Mouse (Mus musculus) cerebellum, adult 8-10 months (tissue): ENCODE results near the gene Tmem191c.

Experiments used
- DNase-seq: peaks from one replicate; pipeline ENCODE4 v3.0.0; 2022

Tmem191c gene

DNA sequence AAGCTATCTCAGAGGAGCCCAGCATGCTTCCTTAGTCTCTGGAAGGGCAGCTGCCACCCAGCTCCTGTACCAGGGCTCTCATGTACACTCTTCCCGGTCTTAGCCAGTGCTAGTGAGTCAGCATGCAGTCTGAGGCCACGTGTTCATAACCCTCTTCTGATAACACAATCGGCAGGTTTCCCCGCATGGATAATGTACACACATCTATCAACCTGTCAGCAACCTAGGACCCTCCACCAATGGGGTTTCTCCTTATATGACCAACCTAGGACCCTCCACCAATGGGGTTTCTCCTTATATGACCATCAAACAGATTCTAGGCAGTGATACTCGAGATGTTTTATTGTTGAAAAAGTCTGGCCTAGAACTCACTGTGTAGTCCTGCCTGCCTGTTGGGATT, 7.9 kb upstream of the Tmem191c start:
- DNase-seq = no peak

DNA sequence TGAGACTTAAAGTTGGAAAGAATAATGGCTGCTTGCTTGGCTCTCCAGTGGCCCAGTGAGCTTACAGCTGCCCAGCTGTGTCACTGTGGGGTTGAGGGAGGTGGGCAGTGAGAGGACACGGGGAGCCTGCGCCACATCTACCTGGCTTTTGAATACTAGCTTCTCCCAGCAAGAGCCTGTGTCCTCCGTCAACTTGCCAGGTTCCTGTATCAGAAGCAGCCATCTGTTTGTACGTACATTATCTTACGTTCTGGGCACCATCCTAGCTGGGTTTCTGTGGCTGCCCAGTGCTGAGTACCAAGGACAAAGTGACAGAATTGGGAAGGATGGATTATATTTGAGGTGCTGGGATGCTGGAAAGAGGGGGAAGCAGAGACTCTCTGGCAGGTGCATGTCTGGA, 6.0 kb upstream of the Tmem191c start:
- no peak for DNase-seq

DNA sequence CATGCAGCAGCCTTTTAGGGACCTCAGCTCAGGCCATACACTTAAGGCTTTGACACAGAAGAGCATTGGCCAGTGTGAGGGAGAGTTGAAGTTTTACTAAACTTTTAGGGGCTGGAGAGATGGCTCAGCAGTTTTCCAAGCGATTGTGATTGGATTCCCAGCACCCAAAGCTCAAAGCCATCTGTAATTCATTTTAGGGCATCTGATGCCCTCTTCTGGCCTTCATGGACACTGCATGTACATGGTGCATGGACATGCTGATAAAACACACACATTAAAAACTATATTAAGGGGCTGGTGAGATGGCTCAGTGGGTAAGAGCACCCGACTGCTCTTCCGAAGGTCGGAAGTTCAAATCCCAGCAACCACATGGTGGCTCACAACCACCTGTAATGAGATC, 4.8 kb upstream of the Tmem191c start:
- DNase-seq = peak; percentile 49

DNA sequence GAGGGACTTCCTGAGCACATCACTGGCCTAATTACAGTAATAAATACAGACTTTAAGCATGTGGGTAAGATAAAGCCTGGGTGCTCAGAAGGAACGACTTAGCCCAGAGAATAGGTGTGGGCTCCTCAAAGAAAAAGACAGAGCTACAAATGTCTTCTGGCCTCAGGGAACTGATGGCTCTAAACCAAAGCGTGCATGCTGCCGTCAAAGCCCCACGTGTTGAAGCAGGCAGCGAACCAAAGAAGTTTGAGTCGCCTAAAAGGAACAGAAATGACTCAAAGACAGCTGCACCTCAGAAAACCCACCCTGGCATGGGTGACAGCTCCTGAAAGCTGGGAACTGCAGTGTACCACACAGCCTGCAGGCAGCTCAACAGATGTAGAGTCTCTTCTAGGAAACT, 4.0 kb upstream of the Tmem191c start:
- no peak for DNase-seq

DNA sequence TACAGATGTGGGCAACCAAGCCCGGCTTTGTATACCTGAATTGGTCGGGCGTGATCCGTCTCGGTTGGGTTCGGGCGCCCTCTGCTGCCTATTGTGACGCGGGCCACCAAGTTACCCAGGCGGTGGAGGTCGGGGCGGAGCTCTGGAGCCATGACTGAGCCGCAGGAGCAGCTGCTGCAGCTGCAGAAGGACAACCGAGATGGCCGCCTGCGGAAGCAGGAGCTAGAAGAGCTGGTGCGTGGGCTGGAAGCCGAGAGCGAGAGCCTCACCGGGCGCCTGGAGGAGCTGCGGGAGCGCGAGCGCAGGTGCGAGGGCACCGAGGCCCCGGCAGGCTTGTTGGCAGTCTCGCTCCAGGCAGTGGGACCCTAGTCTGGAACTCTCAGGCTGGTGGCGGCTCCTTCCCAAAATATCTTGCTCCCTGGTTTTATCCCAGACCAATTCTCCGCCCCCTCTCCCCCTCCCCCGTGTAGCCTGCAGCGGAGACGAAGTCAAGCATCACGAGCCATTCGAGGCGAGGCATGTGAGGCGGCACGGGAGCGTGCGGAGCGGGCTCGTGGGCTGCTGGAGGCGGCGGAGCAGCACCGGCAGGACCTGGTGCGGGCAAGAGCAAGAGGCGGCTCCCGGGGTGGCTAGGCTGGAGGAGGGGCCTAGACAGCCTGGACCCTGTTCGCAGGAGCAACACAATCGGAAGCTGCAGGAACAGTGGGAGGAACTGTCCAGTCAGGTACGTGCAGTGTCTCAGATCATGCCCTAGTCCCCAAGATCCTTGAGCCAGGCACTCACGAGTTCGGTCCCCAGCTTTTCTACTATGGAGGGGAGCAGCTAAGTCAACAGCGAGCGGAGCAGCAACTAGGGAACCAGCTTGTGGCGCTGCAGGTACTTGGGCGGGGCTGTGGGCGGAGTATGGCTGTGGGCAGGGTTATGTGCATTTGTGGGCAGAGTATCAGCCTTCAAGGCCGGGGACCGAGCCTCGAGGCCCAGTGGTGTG, 581 bp downstream of the Tmem191c start:
- peak; percentile 87 for DNase-seq

DNA sequence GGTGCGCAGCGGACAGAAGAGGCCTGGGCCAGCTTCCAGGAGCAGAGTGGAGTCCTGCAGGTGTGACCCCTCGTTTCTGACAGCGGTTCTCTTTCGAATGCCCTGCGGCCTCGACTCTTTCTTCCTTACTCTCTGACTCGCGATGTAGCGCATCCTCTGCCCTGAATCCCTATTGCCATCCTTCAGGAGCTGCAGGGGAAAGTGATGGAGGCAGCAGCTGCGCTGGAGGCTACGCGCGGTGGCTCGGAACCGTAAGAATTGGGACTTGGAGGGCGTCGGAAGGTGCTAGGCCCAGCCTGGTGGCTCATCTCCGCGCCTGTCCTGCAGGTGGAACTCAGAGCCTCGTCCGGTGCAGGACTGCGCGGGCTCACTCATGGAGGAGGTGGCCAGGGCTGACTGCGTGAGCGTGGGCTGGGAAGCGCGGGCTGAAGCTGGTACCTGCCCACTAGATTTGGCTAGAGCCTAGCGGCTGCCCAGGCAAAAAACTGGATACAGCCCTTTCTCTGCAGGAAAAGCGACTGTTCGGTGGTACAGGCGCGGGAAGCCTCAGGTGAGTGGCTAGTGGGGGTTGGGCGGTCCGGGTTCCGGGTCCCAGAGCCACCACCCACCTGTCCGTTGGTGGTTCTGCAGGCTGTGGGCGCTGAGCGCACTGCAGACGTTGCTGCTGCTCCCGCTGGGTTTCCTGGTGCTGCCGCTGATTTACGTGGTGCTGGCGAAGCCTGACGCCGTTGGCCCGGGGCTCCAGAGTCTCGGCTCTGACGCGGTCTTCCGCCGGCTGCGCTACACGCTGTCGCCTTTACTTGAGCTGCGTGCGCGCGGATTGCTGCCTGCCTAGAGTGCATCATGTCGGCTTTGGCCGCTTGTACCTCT, 1.7 kb downstream of the Tmem191c start:
- peak; percentile 38 for DNase-seq

DNA sequence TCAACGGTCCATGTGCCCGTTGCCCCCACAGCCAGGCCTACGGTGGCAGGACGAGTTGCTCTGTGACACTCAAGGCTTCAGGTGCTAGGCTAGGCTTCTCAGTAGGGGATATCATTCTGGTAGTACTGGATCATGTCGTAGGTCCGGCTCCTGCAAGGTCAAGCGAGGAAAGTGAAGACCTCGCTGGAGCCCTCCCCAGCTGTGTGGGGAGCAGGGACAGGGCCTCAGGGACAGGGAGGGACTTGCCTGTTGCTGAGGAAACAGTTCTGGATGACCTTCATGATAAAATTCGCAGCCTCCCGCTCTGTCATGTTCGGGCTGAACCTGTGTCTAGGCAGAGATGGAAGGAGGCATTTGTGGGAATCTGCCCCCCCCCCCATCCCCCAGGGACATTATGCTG, 4.6 kb downstream of the Tmem191c start:
- DNase-seq = no peak

DNA sequence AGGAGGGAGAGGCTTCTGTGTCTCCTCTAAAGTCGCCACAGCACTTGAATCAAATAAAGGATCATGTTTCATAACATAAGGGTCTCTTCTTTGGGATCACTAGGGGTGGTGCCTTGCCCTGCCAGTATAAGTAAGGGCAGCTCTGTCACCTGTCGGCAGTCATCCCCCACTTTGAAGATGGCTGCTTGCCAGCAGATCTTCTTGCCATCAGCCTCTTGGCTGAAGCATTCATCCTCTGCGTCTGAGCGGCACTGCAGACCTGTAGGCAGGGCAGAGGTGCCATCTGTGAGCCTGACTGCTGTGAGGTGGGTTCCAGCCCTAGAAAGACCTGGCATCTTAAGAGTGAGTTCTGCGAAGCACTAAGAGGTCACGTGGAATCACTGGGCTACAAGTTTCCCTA, 7.3 kb downstream of the Tmem191c start:
- no peak for DNase-seq

DNA sequence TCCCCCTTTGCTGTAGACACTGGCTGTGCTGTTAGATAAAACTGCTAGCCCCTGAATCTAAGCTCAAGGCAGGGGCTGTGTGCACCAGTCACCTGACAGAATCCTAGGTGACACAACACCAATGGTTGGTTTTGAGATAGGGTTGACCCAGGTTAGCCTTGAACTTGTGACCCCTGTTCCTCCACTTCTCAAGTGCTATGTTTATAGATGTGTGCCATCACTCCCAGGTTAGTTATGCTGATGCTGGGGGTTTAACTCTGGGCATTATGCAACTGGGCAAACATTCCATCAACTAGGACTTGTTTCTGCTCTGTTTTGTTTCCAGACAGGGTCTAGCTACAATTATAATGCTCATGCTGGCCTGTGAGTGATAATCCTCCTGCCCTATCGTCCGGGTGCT, 11.2 kb downstream of the Tmem191c start:
- no peak for DNase-seq

DNA sequence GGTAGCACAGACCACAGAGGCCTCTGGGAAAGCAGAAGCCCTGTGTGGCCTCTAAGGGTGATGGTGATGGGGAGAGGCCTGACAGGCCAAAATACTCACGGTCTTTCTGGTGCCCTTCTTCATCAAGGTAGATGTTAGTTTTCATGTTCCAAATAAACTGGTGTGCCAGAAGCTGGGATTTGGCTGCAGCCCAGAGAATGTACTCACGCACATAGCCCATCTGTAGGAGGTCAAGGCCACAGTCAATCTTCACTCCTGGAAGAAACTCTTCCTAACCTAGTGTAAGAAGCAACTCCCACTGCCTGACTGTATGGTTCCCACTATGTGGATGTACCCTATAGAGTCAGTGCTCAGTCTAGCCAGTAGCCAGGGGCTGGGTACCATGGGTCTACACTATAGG, 15.1 kb downstream of the Tmem191c start:
- no peak for DNase-seq

DNA sequence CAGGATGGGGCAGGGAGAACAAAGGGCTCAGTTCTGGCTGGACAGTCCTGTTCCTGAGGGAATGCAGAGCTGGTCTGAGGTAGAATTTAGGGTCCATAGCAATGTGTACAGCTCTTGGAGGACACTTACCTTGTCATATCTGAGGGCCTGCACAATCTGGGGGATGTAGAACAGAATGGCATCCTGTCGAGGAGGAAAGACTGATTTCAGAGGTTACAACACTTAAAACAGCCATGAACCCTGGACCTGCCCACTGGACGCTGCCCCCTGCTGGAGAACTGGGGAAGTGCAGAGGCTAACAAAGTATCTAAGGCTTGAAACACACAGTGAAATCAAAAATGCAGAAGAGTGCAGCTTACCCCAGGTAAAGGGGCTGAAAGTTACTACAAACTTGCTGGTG, 16.9 kb downstream of the Tmem191c start:
- DNase-seq = peak; percentile 69

DNA sequence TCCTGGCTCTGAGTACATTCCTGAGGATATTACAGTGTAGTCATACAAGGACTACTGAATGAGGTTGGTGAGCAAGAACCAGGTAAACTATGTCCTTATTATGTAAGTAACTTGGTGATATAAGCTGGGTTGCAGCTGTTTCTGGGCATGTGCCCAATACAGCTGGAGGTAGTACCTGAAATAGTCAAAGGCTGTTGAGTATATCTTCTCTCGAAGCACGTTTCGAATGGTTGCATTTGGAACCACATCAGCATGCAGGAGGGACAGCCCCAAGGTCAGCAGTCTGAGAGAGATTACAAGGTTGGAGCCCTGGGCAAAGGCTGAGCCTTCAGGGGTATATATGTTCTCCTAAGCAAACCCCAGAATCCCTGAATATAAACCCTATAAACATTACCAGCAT, 24.9 kb downstream of the Tmem191c start:
- DNase-seq = no peak

DNA sequence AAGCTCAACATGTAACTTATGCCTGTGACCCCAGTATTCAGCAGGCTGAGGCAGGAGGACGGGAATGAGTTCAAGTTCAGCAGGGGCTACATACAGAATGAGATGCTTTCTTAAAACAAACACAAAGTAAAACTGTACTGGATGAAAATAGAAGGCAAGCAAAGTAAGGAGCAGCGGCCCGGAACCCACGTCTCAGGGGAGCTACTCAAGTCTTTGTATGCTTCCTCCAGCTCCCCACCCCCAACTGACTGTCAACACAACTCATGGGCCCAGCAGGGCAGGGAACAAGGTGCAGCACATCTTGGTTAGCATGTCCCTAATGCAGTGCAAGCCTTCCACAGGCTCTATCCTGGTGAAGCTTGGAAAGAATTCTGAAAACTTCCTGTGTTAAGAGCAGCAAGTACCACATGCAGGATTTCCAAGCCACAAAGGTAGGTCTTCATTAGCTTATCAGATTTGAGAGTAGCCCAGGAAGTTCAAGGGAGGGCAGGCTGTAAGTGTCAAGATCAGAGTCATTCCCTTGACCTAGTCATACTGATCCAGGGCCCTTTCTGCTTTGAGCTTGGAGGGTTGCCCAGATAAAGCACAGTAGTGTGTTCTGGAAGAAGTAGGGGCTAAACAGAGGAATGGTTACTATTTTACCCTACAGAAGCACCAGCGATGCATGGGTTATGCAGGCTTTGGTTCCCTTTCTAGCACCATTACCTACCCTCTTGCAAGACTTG, 27.8 kb downstream of the Tmem191c start:
- DNase-seq = no peak

DNA sequence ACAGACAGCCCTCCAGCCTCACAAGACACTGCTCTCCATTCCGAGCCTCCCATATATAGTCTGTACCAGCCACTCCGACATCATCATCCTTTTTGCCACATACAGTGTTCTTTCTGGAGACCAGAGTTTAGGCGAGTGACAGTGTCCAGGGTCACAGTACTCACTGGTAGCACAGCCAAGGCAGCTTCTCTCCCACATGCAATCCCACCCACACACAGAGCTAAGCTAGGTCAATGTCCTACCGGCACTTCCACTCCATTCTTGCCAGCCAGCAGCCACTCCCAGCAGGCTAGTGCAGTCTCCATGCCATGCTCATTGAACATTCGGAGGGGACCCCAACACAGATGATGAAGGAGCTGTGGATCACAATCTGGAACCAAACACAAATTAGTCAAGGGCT, 31.6 kb downstream of the Tmem191c start:
- DNase-seq = no peak

DNA sequence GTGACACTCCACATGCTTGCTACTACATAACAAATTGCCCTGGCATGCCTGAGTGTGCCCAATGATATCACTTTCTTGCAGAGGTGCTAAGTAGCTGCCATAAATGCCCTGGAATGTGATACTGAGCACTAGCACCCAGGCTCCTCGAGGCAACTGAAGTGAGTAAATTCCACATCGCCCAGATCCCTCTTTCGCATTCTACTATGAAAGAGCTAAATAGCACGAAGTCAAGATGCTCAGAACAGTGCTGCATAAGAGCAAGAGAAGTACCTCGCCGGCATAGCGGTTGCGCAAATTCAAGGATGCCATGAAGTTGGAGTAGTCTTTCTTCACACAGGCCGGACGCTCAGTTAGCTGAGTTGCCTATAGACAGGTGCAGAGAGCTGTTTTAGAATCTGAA, 33.2 kb downstream of the Tmem191c start:
- no peak for DNase-seq

DNA sequence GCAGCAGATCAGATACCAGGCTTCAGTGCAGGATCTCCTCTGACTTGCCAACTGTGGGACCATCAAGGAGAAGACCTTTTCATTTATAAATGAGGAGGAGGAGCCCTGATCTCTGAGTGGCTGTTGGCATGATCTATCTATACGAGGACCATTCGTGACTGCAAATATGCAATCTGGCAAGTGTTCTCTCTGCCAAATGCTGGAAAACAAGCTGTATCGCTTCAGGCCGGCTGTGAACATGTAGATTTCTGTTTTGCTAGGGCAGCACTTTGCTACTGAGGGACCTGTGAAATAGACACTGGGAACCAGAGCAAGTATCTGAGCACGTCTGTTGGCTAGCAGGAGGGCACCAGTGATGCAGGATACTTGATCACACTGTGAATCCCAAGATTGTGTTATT, 36.7 kb downstream of the Tmem191c start:
- DNase-seq = no peak

DNA sequence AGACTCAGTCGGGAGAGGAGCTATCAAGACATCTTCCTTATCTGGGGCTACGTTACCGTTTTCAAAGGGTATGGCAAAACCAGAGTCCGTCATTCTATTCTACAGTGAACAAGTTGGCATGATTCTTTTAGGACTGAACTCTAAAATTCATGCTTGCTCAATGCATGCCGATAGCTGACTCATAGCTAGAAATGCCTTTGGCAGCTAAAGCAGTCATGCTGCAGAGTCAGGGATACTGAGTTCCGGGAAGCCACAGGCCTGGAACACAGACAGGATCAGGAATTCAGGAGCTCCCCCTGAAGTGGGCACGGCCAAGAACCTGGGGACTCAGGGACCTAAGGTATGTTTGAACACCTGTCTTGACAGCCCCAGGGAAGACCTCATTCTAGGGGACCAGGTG, 40.7 kb downstream of the Tmem191c start:
- DNase-seq = no peak

DNA sequence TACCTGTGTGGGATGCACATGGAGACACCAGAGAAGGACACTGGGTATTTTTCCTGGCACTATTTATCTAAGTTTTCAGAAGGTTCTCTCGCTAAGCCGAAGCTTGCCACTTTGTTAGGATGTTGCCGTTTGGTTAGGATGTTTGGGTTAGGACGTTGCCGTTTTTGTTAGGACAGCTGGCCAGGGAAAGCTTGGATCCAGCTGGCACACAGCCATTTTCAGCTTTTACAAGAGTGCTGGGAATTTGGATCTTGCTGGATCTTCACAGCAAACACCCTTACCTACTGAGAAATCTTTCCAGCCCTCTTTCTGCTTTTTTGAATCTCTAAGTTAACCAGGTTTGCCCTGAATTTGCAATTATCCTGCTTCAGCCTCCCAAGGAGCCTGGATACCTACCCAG, 45.6 kb downstream of the Tmem191c start:
- DNase-seq = peak; percentile 16

DNA sequence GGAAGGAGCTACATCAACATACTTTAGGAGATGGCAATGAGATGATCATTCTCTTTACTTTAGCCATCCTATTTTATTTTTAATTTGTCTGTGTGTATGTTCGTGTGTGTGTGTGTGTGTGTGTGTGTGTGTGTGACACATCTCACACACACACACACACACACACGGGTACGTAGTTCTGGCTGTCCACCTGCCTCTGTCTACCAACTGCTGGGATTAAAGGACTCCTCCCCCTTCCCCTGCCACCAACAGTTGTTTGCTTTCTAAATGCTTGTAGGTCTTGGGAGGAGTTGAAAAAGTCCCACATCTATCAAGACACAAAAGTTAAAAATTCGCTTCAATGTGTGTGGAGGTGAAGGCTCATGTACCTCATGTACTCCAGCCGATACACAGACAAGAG, 48.9 kb downstream of the Tmem191c start:
- DNase-seq = no peak

DNA sequence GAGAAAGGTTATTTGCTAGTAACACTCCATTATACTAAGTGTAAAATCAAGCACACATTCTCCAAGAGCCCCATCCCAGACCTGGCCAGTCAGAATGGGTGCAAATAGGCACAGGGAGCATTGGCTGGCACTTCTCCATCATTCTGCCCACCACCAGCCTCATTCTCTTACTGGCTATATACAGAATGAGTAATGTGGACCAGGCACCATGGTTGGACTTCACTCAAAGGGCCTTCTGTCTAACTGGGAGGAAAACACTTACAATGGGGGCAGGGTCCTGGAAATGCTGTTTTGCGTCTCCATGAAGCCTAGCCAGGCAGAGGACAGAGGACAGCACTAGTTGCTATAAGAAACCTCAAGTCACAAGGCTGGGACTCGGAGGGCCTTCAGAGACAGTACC, 50.2 kb downstream of the Tmem191c start:
- DNase-seq = no peak

DNA sequence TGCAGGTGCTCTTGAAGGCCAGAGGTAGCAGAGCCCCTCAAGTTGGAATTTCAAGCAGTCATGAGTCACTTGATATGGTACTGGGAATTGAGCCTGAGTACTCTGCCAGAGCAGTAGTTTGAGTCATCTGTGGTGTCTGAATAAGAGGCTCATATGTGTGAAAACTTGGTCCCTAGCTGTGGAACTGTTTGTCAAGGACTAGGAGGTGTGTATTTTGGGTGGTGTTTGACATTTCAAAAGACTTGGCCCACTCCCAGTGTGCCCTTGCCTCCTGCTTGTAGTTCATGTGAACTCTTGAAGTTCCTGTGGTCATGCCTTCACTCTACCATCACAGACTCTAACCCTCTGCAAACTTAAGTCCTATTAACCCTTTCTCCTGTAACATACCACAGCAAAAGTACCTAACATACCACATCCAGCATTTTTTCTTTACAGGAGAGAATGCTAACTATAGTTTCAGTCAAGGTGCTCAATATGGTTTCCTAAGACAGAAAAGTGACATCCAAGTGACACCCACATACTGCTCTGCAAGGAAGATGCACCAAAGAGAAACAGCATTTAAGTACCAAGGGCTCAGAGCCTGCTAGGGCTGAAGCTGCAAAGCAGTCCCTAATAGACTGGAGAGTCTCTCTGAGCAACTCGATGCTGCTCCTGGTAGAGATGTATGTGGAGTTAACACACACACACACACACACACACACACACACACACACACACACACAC, 54.1 kb downstream of the Tmem191c start:
- DNase-seq = no peak

DNA sequence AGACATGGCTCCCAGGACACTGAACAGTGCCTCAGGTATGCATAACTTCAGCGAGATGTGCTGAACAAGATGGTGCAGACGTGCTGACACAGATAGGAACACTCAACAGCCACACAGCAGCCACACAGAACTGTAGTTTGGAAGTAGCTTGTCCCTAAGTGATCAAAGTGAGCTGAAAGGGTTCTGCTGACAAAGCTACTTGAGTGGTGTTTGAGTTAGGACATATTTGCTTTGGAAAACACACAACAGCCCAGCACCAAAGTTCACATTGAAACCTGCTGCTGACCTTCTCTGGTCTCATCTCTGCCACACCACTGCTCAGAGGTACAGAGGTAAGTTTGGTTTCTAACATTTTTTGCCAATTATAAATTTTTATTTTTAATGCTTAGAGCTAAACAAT, 55.2 kb downstream of the Tmem191c start, which contains the start of gene Serpind1:
TSS of gene Serpind1 (plus strand) at position 256 of the 400 bp plus-strand sequence.
- DNase-seq = no peak
